Mouse (Mus musculus): ENCODE results near the gene Pik3r6.

DNA sequence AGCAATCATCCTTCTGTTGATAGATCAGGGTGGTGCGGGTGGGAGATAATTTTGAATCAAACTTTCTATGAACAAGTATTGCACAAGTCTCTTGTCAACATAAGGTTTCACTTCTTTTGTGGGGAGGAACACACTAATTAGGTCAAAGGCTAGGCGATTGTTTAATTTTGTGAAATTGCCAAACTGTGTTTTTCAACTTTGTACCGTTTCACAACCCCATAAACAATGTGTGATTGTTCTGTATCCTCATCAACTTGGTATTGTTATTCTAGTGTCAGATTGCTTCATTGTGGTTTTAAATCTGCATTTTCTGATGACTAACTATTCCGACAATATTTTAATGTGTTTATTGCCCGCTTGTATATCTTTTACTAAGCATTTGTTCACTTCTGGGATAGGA, 43.3 kb upstream of the Pik3r6 start:
- TF ChIP-seq CTCF (IDR thresholded peaks at IDR 0.05) (no peak), POLR2A (IDR thresholded peaks at IDR 0.05; ENCODE audit: insufficient read depth, low read depth, low read length) (no peak), EP300 (IDR thresholded peaks at IDR 0.05; ENCODE audit: insufficient read depth, low read depth, low read length) (no peak)
